Mouse (Mus musculus) cerebellum, postnatal 10 days (tissue): ENCODE data around the gene Slc9a5.
A peak's percentile ranks its signal among the peaks of the same experiment; 100 is the strongest.

Experiments
- DNase-seq, 2 experiments: peaks; one replicate each; pipeline ENCODE4 v3.0.0; 2021; ENCODE audit warnings: mixed read lengths in 2 of 2

The Slc9a5 gene

GRCm38 (mm10) chr8:105326141-105326672 lies 22.4 kb upstream of the Slc9a5 start, which contains the start of the genes Lrrc29 and Tmem208:
Gene Lrrc29, minus strand, starts transcription at chr8:105326278.
Gene Tmem208, plus strand, starts transcription at chr8:105326354.
- peak; percentile 99 to 100 for DNase-seq

- no peak for DNase-seq
Observed at GRCm38 (mm10) chr8:105326968-105327367, 21.7 kb upstream of the Slc9a5 start.

GRCm38 (mm10) chr8:105330325-105330724 lies 18.3 kb upstream of the Slc9a5 start:
- DNase-seq = no peak

- DNase-seq = no peak
Observed at GRCm38 (mm10) chr8:105331469-105331868, 17.2 kb upstream of the Slc9a5 start.

- no peak for DNase-seq
Observed at GRCm38 (mm10) chr8:105331931-105332330, 16.7 kb upstream of the Slc9a5 start.

- DNase-seq = no peak
Observed at GRCm38 (mm10) chr8:105332523-105332922, 16.1 kb upstream of the Slc9a5 start.

GRCm38 (mm10) chr8:105336373-105337130 lies 12.1 kb upstream of the Slc9a5 start:
- no peak for DNase-seq

GRCm38 (mm10) chr8:105338992-105339391 lies 9.7 kb upstream of the Slc9a5 start:
- no peak for DNase-seq

GRCm38 (mm10) chr8:105339886-105340635 lies 8.6 kb upstream of the Slc9a5 start:
- no peak for DNase-seq

GRCm38 (mm10) chr8:105341399-105341798 lies 7.2 kb upstream of the Slc9a5 start:
- DNase-seq = peak in 1 of 2 experiments; percentile 47

- no peak for DNase-seq
Observed at GRCm38 (mm10) chr8:105342768-105343167, 5.9 kb upstream of the Slc9a5 start.

- DNase-seq = no peak
Observed at GRCm38 (mm10) chr8:105343791-105344574, 4.7 kb upstream of the Slc9a5 start.

- no peak for DNase-seq
Observed at GRCm38 (mm10) chr8:105345061-105345975, 3.3 kb upstream of the Slc9a5 start.

- DNase-seq = peak; percentile 46 to 55
Observed at GRCm38 (mm10) chr8:105346611-105347427, 1.8 kb upstream of the Slc9a5 start.

GRCm38 (mm10) chr8:105347428-105348221 lies 1.0 kb upstream of the Slc9a5 start, which contains the start of gene Fhod1:
Gene Fhod1, minus strand, starts transcription at chr8:105347953.
- DNase-seq = peak; percentile 95 to 97

GRCm38 (mm10) chr8:105349096-105349771 lies 591 bp downstream of the Slc9a5 start:
- DNase-seq = peak; percentile 80 to 82

- DNase-seq = peak; percentile 41 to 49
Observed at GRCm38 (mm10) chr8:105350186-105350585, 1.5 kb downstream of the Slc9a5 start.

- DNase-seq = peak; percentile 81 to 83
Observed at GRCm38 (mm10) chr8:105353583-105354135, 5.0 kb downstream of the Slc9a5 start.

GRCm38 (mm10) chr8:105354549-105354948 lies 5.9 kb downstream of the Slc9a5 start:
- no peak for DNase-seq
